Mouse (Mus musculus) megakaryocyte-erythroid progenitor cell, adult 5-6 weeks (primary cell): ENCODE data around the gene Drosha. TPM values are rescaled to one million over a fixed set of nuclear protein-coding genes. Genes with fewer than 3 reads are reported as not detected.
"Not testable (repeated sequence)": the region's sequence is repeated elsewhere in the genome, so short reads cannot be mapped to it uniquely, and the experiment has no call there.

Source experiments
- ATAC-seq: replicated peaks from 2 replicates; pipeline ENCODE4 v1.8.0; 2016; ENCODE audit warnings: mild to moderate bottlenecking, inconsistent platforms; ENCODE audit not compliant: severe bottlenecking, poor library complexity, low FRiP score, low TSS enrichment
- total RNA-seq, 2 experiments: library from RNA; stranded (forward) in 1 of 2; stranded (reverse) in 1 of 2; fragments of 200-1000, 215-1000 nt in 1 of 2; fragments of >200 nt in 1 of 2; fragmentation: Nextera tagmentation in 1 of 2; gene quantifications; 2 replicates each; pipeline ENCODE4 v1.2.3; 2014 to 2017

Drosha gene
- total RNA-seq, 2 experiments from 2014 or later: 32.3 to 69.9 TPM

- no peak for ATAC-seq
Measured at GRCm38 (mm10) chr15:12916314-12916815, 91.8 kb downstream of the Drosha start.

- not testable (repeated sequence) for ATAC-seq
Measured at GRCm38 (mm10) chr15:12919326-12919966, 94.8 kb downstream of the Drosha start.

GRCm38 (mm10) chr15:12919967-12920870, 95.6 kb downstream of the Drosha start:
- ATAC-seq: no peak

DNA sequence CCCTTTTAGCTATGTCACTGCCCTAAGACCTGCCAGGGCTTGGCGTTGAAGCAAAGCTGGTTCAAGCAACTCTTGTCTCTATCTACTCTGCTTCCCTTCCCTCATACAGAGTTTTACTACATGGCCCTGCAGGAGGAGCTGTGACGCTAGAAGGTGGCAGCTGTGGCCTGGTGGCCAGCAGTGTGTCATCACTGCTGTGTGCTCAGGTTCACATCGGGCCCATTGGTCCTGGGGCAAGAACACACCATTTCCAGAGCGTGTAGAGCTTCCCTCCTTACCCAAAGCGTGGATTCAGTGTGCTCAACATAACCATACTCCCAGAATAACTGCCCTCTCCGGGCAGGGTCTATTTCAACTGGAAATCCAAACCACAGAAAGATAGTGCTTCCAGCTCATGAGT, 97.3 kb downstream of the Drosha start:
- no peak for ATAC-seq

DNA sequence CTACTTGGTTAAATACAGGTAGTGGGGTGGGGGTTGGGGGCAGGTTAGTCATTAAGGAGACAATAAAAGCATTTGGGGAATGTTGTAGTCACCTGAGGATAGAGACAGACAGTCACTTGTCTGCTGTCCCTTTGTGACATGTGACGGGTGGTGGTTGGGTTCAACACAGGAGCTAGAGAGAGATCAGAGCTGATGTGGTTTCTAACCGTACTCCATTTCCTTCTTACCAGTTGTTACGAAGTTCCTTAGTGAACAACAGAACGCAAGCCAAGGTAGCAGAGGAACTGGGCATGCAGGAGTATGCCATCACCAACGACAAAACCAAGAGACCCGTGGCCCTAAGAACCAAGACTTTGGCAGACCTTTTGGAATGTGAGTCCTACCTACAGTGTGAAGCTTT, 99.2 kb downstream of the Drosha start:
- no peak for ATAC-seq

GRCm38 (mm10) chr15:12931481-12931880, 106.9 kb downstream of the Drosha start:
- ATAC-seq: no peak

GRCm38 (mm10) chr15:12936217-12936732, 111.7 kb downstream of the Drosha start:
- ATAC-seq: 0 out of 2 replicates have a peak, but pooled peaks have one; percentile 28

DNA sequence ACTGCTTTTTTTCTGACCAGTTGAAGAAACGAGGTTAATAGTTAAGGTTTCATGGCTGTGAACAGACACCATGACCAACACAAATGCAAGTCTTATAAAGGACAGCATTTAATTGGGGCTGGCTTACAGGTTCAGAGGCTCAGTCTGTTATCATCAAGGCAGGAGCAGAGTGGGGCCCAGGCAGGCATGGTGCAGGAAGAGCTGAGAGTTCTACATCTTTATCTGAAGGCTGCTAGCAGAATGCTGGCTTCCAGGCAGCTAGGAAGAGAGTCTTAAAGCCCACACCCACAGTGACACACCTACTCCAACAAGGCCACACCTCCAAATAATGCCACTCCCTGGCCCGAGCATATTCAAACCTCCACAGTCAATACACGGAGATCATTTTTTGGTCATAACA, 112.7 kb downstream of the Drosha start:
- ATAC-seq: peak; percentile 34; the same call in 1 of the 2 replicates

GRCm38 (mm10) chr15:12941106-12941505, 116.5 kb downstream of the Drosha start:
- ATAC-seq: no peak

GRCm38 (mm10) chr15:12941651-12942180, 117.1 kb downstream of the Drosha start:
- no peak for ATAC-seq

GRCm38 (mm10) chr15:12942424-12942823, 117.8 kb downstream of the Drosha start:
- no peak for ATAC-seq

- ATAC-seq: no peak
Measured at GRCm38 (mm10) chr15:12958051-12958450, 133.4 kb downstream of the Drosha start.

DNA sequence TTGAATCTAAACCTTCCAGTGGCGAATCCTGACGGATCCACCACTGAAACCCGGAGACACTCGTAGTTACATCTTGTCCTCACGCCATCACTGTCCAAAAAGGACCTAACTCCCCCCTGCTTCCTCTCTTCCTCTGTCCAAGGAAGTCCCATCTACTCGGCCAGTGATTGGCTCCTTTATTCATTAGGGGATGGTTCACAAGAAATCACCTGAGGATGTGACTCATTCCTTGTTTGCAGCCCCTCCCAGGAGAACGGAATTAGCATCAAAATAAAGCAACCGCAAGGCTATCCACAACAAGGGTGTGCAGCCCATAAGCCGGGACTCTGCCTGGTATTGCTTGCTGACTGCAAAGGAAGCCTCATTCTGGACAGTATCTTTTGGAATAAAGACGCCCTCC, 137.6 kb downstream of the Drosha start:
- ATAC-seq: no peak

DNA sequence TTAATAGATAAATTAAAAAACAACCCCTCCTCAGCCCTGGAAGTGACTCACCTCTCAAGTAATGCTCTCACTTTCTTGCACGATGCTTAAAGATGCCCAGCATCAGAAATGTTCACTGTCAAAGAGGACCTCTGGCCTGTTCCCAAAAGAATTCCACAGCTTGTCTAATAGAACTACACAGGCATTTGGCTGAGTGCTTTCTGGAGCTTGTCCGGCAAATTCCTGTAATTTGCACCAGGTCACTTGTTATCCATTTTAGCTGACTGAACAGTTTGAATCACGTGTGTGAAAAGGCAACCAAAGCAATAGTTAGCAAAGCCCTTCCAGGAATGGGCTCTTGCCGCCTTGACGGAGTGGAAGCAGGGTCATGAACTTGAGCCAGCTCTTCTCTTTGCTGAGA, 140.6 kb downstream of the Drosha start:
- ATAC-seq: no peak

GRCm38 (mm10) chr15:12968815-12969214, 144.2 kb downstream of the Drosha start:
- ATAC-seq: no peak

- ATAC-seq: no peak
Measured at GRCm38 (mm10) chr15:12972441-12972840, 147.8 kb downstream of the Drosha start.
